Mouse (Mus musculus) macrophage (primary cell): Measurements from ENCODE around the gene Golgb1. TPM values are rescaled to one million over a fixed set of nuclear protein-coding genes. Genes with fewer than 3 reads are reported as not detected.
"Not testable (repeated sequence)": the region's sequence is repeated elsewhere in the genome, so short reads cannot be mapped to it uniquely, and the experiment has no call there.

Source experiments
- H3K27ac ChIP-seq: fragments of 350-480 bp; formaldehyde crosslinking; 2 replicates; pipeline ENCODE4 v1.9.0; 2021
- H3K36me3 ChIP-seq: fragments of 350-480 bp; formaldehyde crosslinking; 2 replicates; pipeline ENCODE4 v1.9.0; 2021; ENCODE audit errors: inconsistent target
- H3K4me3 ChIP-seq: fragments of 350-480 bp; formaldehyde crosslinking; 2 replicates; pipeline ENCODE4 v1.9.0; 2021; ENCODE audit errors: inconsistent target
- H3K79me2 ChIP-seq: fragments of 350-480 bp; formaldehyde crosslinking; 2 replicates; pipeline ENCODE4 v1.9.0; 2021; ENCODE audit errors: inconsistent target
- WGBS: methylation state at CpG from one replicate; pipeline ENCODE4 v1.1.7; 2026; ENCODE audit warnings: inconsistent platforms; ENCODE audit not compliant: missing documents; 5-methylcytosine and 5-hydroxymethylcytosine counted together
- polyA plus RNA-seq: library from polyadenylated mRNA; stranded (reverse); fragments of 250-400 nt; gene quantifications from 3 replicates; pipeline ENCODE4 v1.2.4, GENCODE M21; 2018; ENCODE audit warnings: inconsistent platforms
- total RNA-seq, 78 experiments: library from RNA; depleted of rRNA; stranded (reverse); fragments of 250-400 nt; gene quantifications; 1 replicate in 9 of 78; 2 replicates in 24 of 78; 3 replicates in 43 of 78; 4 replicates in 2 of 78; pipeline ENCODE4 v1.2.4; 2018; ENCODE audit warnings: inconsistent platforms in 56 of 78

Golgb1 gene
- total RNA-seq (2018; cell fraction: chromatin; rRNA removed) = 100 to 1,000 TPM in 22 of 26 experiments, 10 to 100 TPM in 4; 71.4 to 326 (median 138) TPM
- total RNA-seq (2018; cell fraction: cytosol; rRNA removed) = 10 to 100 TPM; 21.7 to 45.3 (median 33.3) TPM
- total RNA-seq (2018; cell fraction: nucleus; rRNA removed) = 10 to 100 TPM; 51.3 to 96.8 (median 65.2) TPM
- 18.2 to 49.2 TPM (median 25.8 TPM) in 3 replicates for polyA plus RNA-seq

- peak within 1 kb of the TSS; percentile 94 for H3K4me3 ChIP-seq
- peaks cover 63% of the 10 kb centered on the region for H3K79me2 ChIP-seq
- 0% methylated on average over 39 of the region's 43 CpGs for WGBS
- peak within 1 kb of the TSS; percentile 70 for H3K27ac ChIP-seq
- no peaks in the 10 kb centered on the region for H3K36me3 ChIP-seq
These were observed at the start of gene Golgb1, which contains the start of gene Eaf2 for GRCm38 (mm10) chr16:36874583-36875275. Gene Golgb1 (plus strand): TSS chr16:36875140. Gene Eaf2 (minus strand): TSS chr16:36875003.

- 13% methylated on average over 11 of the region's 11 CpGs for WGBS
These were observed 47.3 kb upstream of the Golgb1 start for GRCm38 (mm10) chr16:36827611-36828053.

GRCm38 (mm10) chr16:36828054-36828786, 46.7 kb upstream of the Golgb1 start, which contains the start of gene Iqcb1:
Gene Iqcb1 (plus strand): TSS chr16:36828385.
- WGBS = under 1% methylated on average over 47 of the region's 64 CpGs
- Histone ChIP-seq H3K27ac (no peak within 1 kb of the TSS), H3K4me3 (peak within 1 kb of the TSS; percentile 49), H3K79me2 (no peaks in the 10 kb centered on the region), H3K36me3 (no peaks in the 10 kb centered on the region)

More at GRCm38 (mm10) chr16:36827611-36828053, 47.3 kb upstream of the Golgb1 start:
- Histone ChIP-seq H3K4me3 (peak overlapping the region; percentile 49), H3K36me3 (no peaks in the 10 kb centered on the region), H3K79me2 (no peaks in the 10 kb centered on the region), H3K27ac (no peak overlapping the region)

- Histone ChIP-seq H3K27ac (no peak overlapping the region), H3K79me2 (no peaks in the 10 kb centered on the region), H3K4me3 (peak overlapping the region; percentile 49), H3K36me3 (no peaks in the 10 kb centered on the region)
- 34% methylated on average over 11 of the region's 11 CpGs for WGBS
These were observed 46.1 kb upstream of the Golgb1 start for GRCm38 (mm10) chr16:36828820-36829219.

- no CpG with 5 or more reads among the region's 1 CpGs for WGBS
- H3K79me2 ChIP-seq, H3K4me3 ChIP-seq, H3K27ac ChIP-seq, H3K36me3 ChIP-seq: not testable (repeated sequence)
These were observed 28.0 kb upstream of the Golgb1 start for GRCm38 (mm10) chr16:36846894-36847293.

GRCm38 (mm10) chr16:36851202-36851601, 23.7 kb upstream of the Golgb1 start:
- 96% methylated on average over 2 of the region's 3 CpGs for WGBS
- H3K27ac ChIP-seq = no peak overlapping the region
- H3K79me2 ChIP-seq = no peaks in the 10 kb centered on the region
- H3K4me3 ChIP-seq = no peak overlapping the region
- H3K36me3 ChIP-seq = no peaks in the 10 kb centered on the region

- H3K36me3 ChIP-seq = no peaks in the 10 kb centered on the region
- H3K79me2 ChIP-seq = no peaks in the 10 kb centered on the region
- H3K4me3 ChIP-seq = no peak overlapping the region
- H3K27ac ChIP-seq = no peak overlapping the region
- 97% methylated on average over 3 of the region's 3 CpGs for WGBS
These were observed 11.4 kb upstream of the Golgb1 start for GRCm38 (mm10) chr16:36863585-36863984.

- Histone ChIP-seq H3K4me3 (no peak overlapping the region), H3K79me2 (peaks cover 18% of the 10 kb centered on the region), H3K27ac (no peak overlapping the region), H3K36me3 (no peaks in the 10 kb centered on the region)
- 100% methylated on average over 2 of the region's 2 CpGs for WGBS
These were observed 5.5 kb upstream of the Golgb1 start for GRCm38 (mm10) chr16:36869442-36869841.

GRCm38 (mm10) chr16:36875276-36875851, 424 bp downstream of the Golgb1 start:
- peak overlapping the region; percentile 57 for H3K4me3 ChIP-seq
- H3K36me3 ChIP-seq = no peaks in the 10 kb centered on the region
- H3K27ac ChIP-seq = no peak overlapping the region
- peaks cover 69% of the 10 kb centered on the region for H3K79me2 ChIP-seq
- WGBS = 2% methylated on average over 45 of the region's 48 CpGs

GRCm38 (mm10) chr16:36877316-36877715, 2.4 kb downstream of the Golgb1 start:
- Histone ChIP-seq H3K36me3 (no peaks in the 10 kb centered on the region), H3K27ac (no peak overlapping the region), H3K79me2 (peaks cover 88% of the 10 kb centered on the region), H3K4me3 (no peak overlapping the region)
- WGBS = 85% methylated on average over 5 of the region's 5 CpGs

GRCm38 (mm10) chr16:36882737-36883343, 7.9 kb downstream of the Golgb1 start:
- Histone ChIP-seq H3K27ac (no peak overlapping the region), H3K79me2 (peaks cover 75% of the 10 kb centered on the region), H3K36me3 (peaks cover 22% of the 10 kb centered on the region), H3K4me3 (no peak overlapping the region)
- WGBS = 91% methylated on average over 3 of the region's 5 CpGs

GRCm38 (mm10) chr16:36884881-36885280, 9.9 kb downstream of the Golgb1 start:
- Histone ChIP-seq H3K4me3 (no peak overlapping the region), H3K27ac (no peak overlapping the region), H3K36me3 (peaks cover 37% of the 10 kb centered on the region), H3K79me2 (peaks cover 55% of the 10 kb centered on the region)
- 86% methylated on average over 4 of the region's 4 CpGs for WGBS

- Histone ChIP-seq H3K36me3 (peaks cover 44% of the 10 kb centered on the region), H3K79me2 (peaks cover 44% of the 10 kb centered on the region), H3K27ac (no peak overlapping the region), H3K4me3 (no peak overlapping the region)
- WGBS = 97% methylated on average over 11 of the region's 11 CpGs
These were observed 11.0 kb downstream of the Golgb1 start for GRCm38 (mm10) chr16:36885912-36886311.

- Histone ChIP-seq H3K4me3 (no peak overlapping the region), H3K79me2 (peaks cover 28% of the 10 kb centered on the region), H3K36me3 (peaks cover 61% of the 10 kb centered on the region), H3K27ac (no peak overlapping the region)
- 96% methylated on average over 5 of the region's 5 CpGs for WGBS
These were observed 12.6 kb downstream of the Golgb1 start for GRCm38 (mm10) chr16:36887546-36887945.
